Mouse (Mus musculus): Measurements from ENCODE around the gene Cyp27b1. TPM values are rescaled to one million over a fixed set of nuclear protein-coding genes. Genes with fewer than 3 reads are reported as not detected.

The Cyp27b1 gene
- polyA plus RNA-seq, 1 experiment from 2014 or later, result 0.08 TPM

GRCm38 (mm10) chr10:127101151-127101550 lies 53.1 kb downstream of the Cyp27b1 start:
- no peaks in the 10 kb centered on the region for H3K27me3 ChIP-seq (ENCODE audit: control insufficient read depth, insufficient read depth, low read length)
- peaks cover 9% of the 10 kb centered on the region for H3K36me3 ChIP-seq (ENCODE audit: control insufficient read depth, insufficient read depth)
- no peak overlapping the region for H3K4me2 ChIP-seq (ENCODE audit: low read depth, low read length)
- H3K4me1 ChIP-seq (ENCODE audit: control insufficient read depth, insufficient read depth, low read length), result no peaks in the 10 kb centered on the region
- 76% methylated on average over 6 of the region's 6 CpGs for WGBS
- no peaks in the 10 kb centered on the region for H3K9me3 ChIP-seq (replicated peaks; ENCODE audit: control insufficient read depth, low read length)
- H3K9ac ChIP-seq (ENCODE audit: low read length), result no peak overlapping the region
- H3K27ac ChIP-seq (ENCODE audit: low read length), result no peak overlapping the region
- ATAC-seq (replicated peaks; ENCODE audit: extremely low read depth, insufficient read depth, low FRiP score), result no peak
- H3K4me3 ChIP-seq (ENCODE audit: low read length), result no peak overlapping the region

MicroRNAs encoded within 50 kb of the gene (microRNA counts, 519-probe panel; counts per million panel counts)
- not detected for microRNA mmu-miR-546

Small RNA genes lying within 50 kb of the gene (microRNA-seq; reads per million reads assigned to microRNA genes)
- 0.79 reads per million for gene Mir546

Other genes starting within 250 kb of the Cyp27b1 start
- 10.3 and 11.3 TPM in 2 replicates for gene Atp23, start 146.9 kb upstream of the Cyp27b1 start, polyA plus RNA-seq (2015; fragmentation: Nextera tagmentation; extraction: Ambion mirVana)
- gene Ctdsp2, start 69.5 kb upstream of the Cyp27b1 start, polyA plus RNA-seq (2015; fragmentation: Nextera tagmentation; extraction: Ambion mirVana), result 38.2 and 41.8 TPM in 2 replicates
- gene Avil, start 47.5 kb upstream of the Cyp27b1 start, polyA plus RNA-seq (2015; fragmentation: Nextera tagmentation; extraction: Ambion mirVana), result 0.27 and 0.84 TPM in 2 replicates
- gene Tsfm, start 17.4 kb upstream of the Cyp27b1 start, polyA plus RNA-seq (2015; fragmentation: Nextera tagmentation; extraction: Ambion mirVana), result 89.3 and 93.4 TPM in 2 replicates
- 28.3 and 30.6 TPM in 2 replicates for gene Mettl1, start 6.8 kb upstream of the Cyp27b1 start, polyA plus RNA-seq (2015; fragmentation: Nextera tagmentation; extraction: Ambion mirVana)
- gene Eef1akmt3, start 6.7 kb upstream of the Cyp27b1 start, polyA plus RNA-seq (2015; fragmentation: Nextera tagmentation; extraction: Ambion mirVana), result 0.16 and 0.37 TPM in 2 replicates
- gene March9, start 11.9 kb downstream of the Cyp27b1 start, polyA plus RNA-seq (2015; fragmentation: Nextera tagmentation; extraction: Ambion mirVana), result 0.12 and 0.32 TPM in 2 replicates
- 834 and 885 TPM in 2 replicates for gene Cdk4, start 15.3 kb downstream of the Cyp27b1 start, polyA plus RNA-seq (2015; fragmentation: Nextera tagmentation; extraction: Ambion mirVana)
- gene Tspan31, start 22.0 kb downstream of the Cyp27b1 start, polyA plus RNA-seq (2015; fragmentation: Nextera tagmentation; extraction: Ambion mirVana), result 110 and 112 TPM in 2 replicates
- 0.32 and 0.42 TPM in 2 replicates for gene Agap2, start 27.0 kb downstream of the Cyp27b1 start, polyA plus RNA-seq (2015; fragmentation: Nextera tagmentation; extraction: Ambion mirVana)
- 55.9 and 57.5 TPM in 2 replicates for gene Os9, start 72.9 kb downstream of the Cyp27b1 start, polyA plus RNA-seq (2015; fragmentation: Nextera tagmentation; extraction: Ambion mirVana)
- 3.4 and 6.5 TPM in 2 replicates for gene B4galnt1, start 117.0 kb downstream of the Cyp27b1 start, polyA plus RNA-seq (2015; fragmentation: Nextera tagmentation; extraction: Ambion mirVana)
- 16.2 and 17.6 TPM in 2 replicates for gene Slc26a10, start 132.4 kb downstream of the Cyp27b1 start, polyA plus RNA-seq (2015; fragmentation: Nextera tagmentation; extraction: Ambion mirVana)
- gene Arhgef25, start 141.8 kb downstream of the Cyp27b1 start, polyA plus RNA-seq (2015; fragmentation: Nextera tagmentation; extraction: Ambion mirVana), result 26.0 and 27.0 TPM in 2 replicates
- gene Dtx3, start 147.5 kb downstream of the Cyp27b1 start, polyA plus RNA-seq (2015; fragmentation: Nextera tagmentation; extraction: Ambion mirVana), result 69.9 and 72.5 TPM in 2 replicates
- gene Pip4k2c, start 163.3 kb downstream of the Cyp27b1 start, polyA plus RNA-seq (2015; fragmentation: Nextera tagmentation; extraction: Ambion mirVana), result 26.3 and 27.2 TPM in 2 replicates
- 0.36 and 0.70 TPM in 2 replicates for gene Kif5a, start 215.1 kb downstream of the Cyp27b1 start, polyA plus RNA-seq (2015; fragmentation: Nextera tagmentation; extraction: Ambion mirVana)
- gene Dctn2, start 218.1 kb downstream of the Cyp27b1 start, polyA plus RNA-seq (2015; fragmentation: Nextera tagmentation; extraction: Ambion mirVana), result 148 and 152 TPM in 2 replicates
- gene Mbd6, start 240.8 kb downstream of the Cyp27b1 start, polyA plus RNA-seq (2015; fragmentation: Nextera tagmentation; extraction: Ambion mirVana), result 11.4 and 11.7 TPM in 2 replicates